Mouse (Mus musculus) forebrain, embryonic 16.5 days (tissue): ENCODE results near the gene Fancc. TPM values are rescaled to one million over a fixed set of nuclear protein-coding genes. Genes with fewer than 3 reads are reported as not detected.
"Not testable (repeated sequence)": the region's sequence is repeated elsewhere in the genome, so short reads cannot be mapped to it uniquely, and the experiment has no call there.

Experiments used
- ATAC-seq: fragments of 200-750 bp; cut with Nextera tagmentation; 2 replicates; pipeline ENCODE4 v1.8.0; 2017; ENCODE audit warnings: mild to moderate bottlenecking, moderate library complexity
- H3K27ac ChIP-seq: fragments of 300-500 bp; sonication (generic); 2 replicates; pipeline ENCODE4 v1.5.1; 2014; ENCODE audit warnings: low read length, control low read depth
- H3K27me3 ChIP-seq: fragments of 300-500 bp; sonication (generic); replicated peaks from 2 replicates; pipeline ENCODE4 v1.6.1; 2014; ENCODE audit warnings: low read length; ENCODE audit not compliant: control insufficient read depth, insufficient read depth
- H3K36me3 ChIP-seq: fragments of 300-500 bp; sonication (generic); 2 replicates; pipeline ENCODE4 v1.6.1; 2014; ENCODE audit not compliant: control insufficient read depth, insufficient read depth
- H3K4me1 ChIP-seq: fragments of 300-500 bp; sonication (generic); replicated peaks from 2 replicates; pipeline ENCODE4 v1.6.1; 2014; ENCODE audit warnings: low read length; ENCODE audit not compliant: control insufficient read depth, insufficient read depth
- H3K4me2 ChIP-seq: fragments of 300-500 bp; sonication (generic); 2 replicates; pipeline ENCODE4 v1.6.1; 2014; ENCODE audit warnings: mild to moderate bottlenecking, low read length, control low read depth
- H3K4me3 ChIP-seq: fragments of 300-500 bp; sonication (generic); replicated peaks from 2 replicates; pipeline ENCODE4 v1.5.1; 2014; ENCODE audit warnings: mild to moderate bottlenecking, low read length, control low read depth
- H3K9ac ChIP-seq: fragments of 300-500 bp; sonication (generic); replicated peaks from 2 replicates; pipeline ENCODE4 v1.6.1; 2014; ENCODE audit warnings: low read depth, low read length, control low read depth
- H3K9me3 ChIP-seq: fragments of 300-500 bp; sonication (generic); 2 replicates; pipeline ENCODE4 v1.6.1; 2016; ENCODE audit warnings: low read length; ENCODE audit not compliant: control insufficient read depth
- WGBS: fragments of 180-500 bp; shearing (Covaris S2); extraction: QIAGEN DNeasy Blood & Tissue Kit; methylation state at CpG from one replicate; pipeline ENCODE4 v1.1.7; 2014; 5-methylcytosine and 5-hydroxymethylcytosine counted together
- polyA plus RNA-seq: library from polyadenylated mRNA; unstranded; fragments of >200 nt; fragmentation: Nextera tagmentation; extraction: Ambion mirVana; gene quantifications from 2 replicates; pipeline ENCODE4 v1.2.1, GENCODE M21; 2015

The Fancc gene
- polyA plus RNA-seq, 1 experiment from 2014 or later: 13.7 TPM

- H3K4me2 ChIP-seq: no peak overlapping the region
- no peaks in the 10 kb centered on the region for H3K27me3 ChIP-seq
- H3K4me3 ChIP-seq: no peak overlapping the region
- no peak overlapping the region for H3K27ac ChIP-seq
- no peaks in the 10 kb centered on the region for H3K9me3 ChIP-seq
- ATAC-seq: no peak
- no peak overlapping the region for H3K9ac ChIP-seq
- WGBS: 70% methylated on average over 9 of the region's 9 CpGs
- no peaks in the 10 kb centered on the region for H3K36me3 ChIP-seq
- no peaks in the 10 kb centered on the region for H3K4me1 ChIP-seq
These were observed 173.6 kb downstream of the Fancc start for GRCm38 (mm10) chr13:63323286-63324075.

GRCm38 (mm10) chr13:63322756-63323155 lies 174.3 kb downstream of the Fancc start:
- Histone ChIP-seq H3K4me2 (no peak overlapping the region), H3K36me3 (no peaks in the 10 kb centered on the region), H3K27ac (no peak overlapping the region), H3K4me1 (peaks cover under 1% of the 10 kb centered on the region), H3K4me3 (no peak overlapping the region), H3K9ac (no peak overlapping the region), H3K27me3 (no peaks in the 10 kb centered on the region), H3K9me3 (no peaks in the 10 kb centered on the region)
- 81% methylated on average over 6 of the region's 6 CpGs for WGBS
- ATAC-seq: no peak

- no peak overlapping the region for H3K27ac ChIP-seq
- peaks cover 4% of the 10 kb centered on the region for H3K4me1 ChIP-seq
- no peaks in the 10 kb centered on the region for H3K36me3 ChIP-seq
- no peaks in the 10 kb centered on the region for H3K27me3 ChIP-seq
- no peaks in the 10 kb centered on the region for H3K9me3 ChIP-seq
- H3K4me3 ChIP-seq: no peak overlapping the region
- ATAC-seq: no peak
- WGBS: 78% methylated on average over 5 of the region's 5 CpGs
- H3K9ac ChIP-seq: no peak overlapping the region
- H3K4me2 ChIP-seq: no peak overlapping the region
These were observed 175.4 kb downstream of the Fancc start for GRCm38 (mm10) chr13:63321689-63322088.

- Histone ChIP-seq H3K4me3 (no peak overlapping the region), H3K4me2 (no peak overlapping the region), H3K9me3 (no peaks in the 10 kb centered on the region), H3K27me3 (no peaks in the 10 kb centered on the region), H3K36me3 (no peaks in the 10 kb centered on the region), H3K9ac (no peak overlapping the region), H3K4me1 (peaks cover 4% of the 10 kb centered on the region), H3K27ac (no peak overlapping the region)
- 94% methylated on average over 7 of the region's 7 CpGs for WGBS
- ATAC-seq: no peak
These were observed 177.3 kb downstream of the Fancc start for GRCm38 (mm10) chr13:63319814-63320213.

GRCm38 (mm10) chr13:63317681-63318104 lies 179.4 kb downstream of the Fancc start:
- Histone ChIP-seq H3K4me3 (no peak overlapping the region), H3K4me2 (no peak overlapping the region), H3K36me3 (no peaks in the 10 kb centered on the region), H3K4me1 (peaks cover 4% of the 10 kb centered on the region), H3K27me3 (no peaks in the 10 kb centered on the region), H3K9ac (no peak overlapping the region), H3K9me3 (no peaks in the 10 kb centered on the region), H3K27ac (no peak overlapping the region)
- 27% methylated on average over 7 of the region's 7 CpGs for WGBS
- ATAC-seq: no peak

- peaks cover 4% of the 10 kb centered on the region for H3K4me1 ChIP-seq
- 93% methylated on average over 5 of the region's 5 CpGs for WGBS
- H3K27me3 ChIP-seq: no peaks in the 10 kb centered on the region
- H3K9me3 ChIP-seq: no peaks in the 10 kb centered on the region
- no peak overlapping the region for H3K9ac ChIP-seq
- no peak overlapping the region for H3K4me2 ChIP-seq
- H3K27ac ChIP-seq: no peak overlapping the region
- H3K4me3 ChIP-seq: no peak overlapping the region
- no peaks in the 10 kb centered on the region for H3K36me3 ChIP-seq
- no peak for ATAC-seq
These were observed 180.7 kb downstream of the Fancc start for GRCm38 (mm10) chr13:63316407-63316806.

- H3K4me1 ChIP-seq: peaks cover 4% of the 10 kb centered on the region
- H3K27me3 ChIP-seq: no peaks in the 10 kb centered on the region
- H3K36me3 ChIP-seq: no peaks in the 10 kb centered on the region
- H3K9me3 ChIP-seq: no peaks in the 10 kb centered on the region
- H3K4me2 ChIP-seq: no peak overlapping the region
- H3K4me3 ChIP-seq: no peak overlapping the region
- ATAC-seq: no peak
- no peak overlapping the region for H3K27ac ChIP-seq
- 89% methylated on average over 6 of the region's 6 CpGs for WGBS
- H3K9ac ChIP-seq: no peak overlapping the region
These were observed 181.3 kb downstream of the Fancc start for GRCm38 (mm10) chr13:63315777-63316176.

GRCm38 (mm10) chr13:63315111-63315510 lies 182.0 kb downstream of the Fancc start:
- WGBS: 98% methylated on average over 3 of the region's 4 CpGs
- not testable (repeated sequence) for H3K4me1 ChIP-seq, H3K4me3 ChIP-seq, H3K9me3 ChIP-seq, H3K4me2 ChIP-seq, H3K27ac ChIP-seq, H3K27me3 ChIP-seq, ATAC-seq, H3K9ac ChIP-seq, H3K36me3 ChIP-seq

GRCm38 (mm10) chr13:63314608-63314920 lies 182.5 kb downstream of the Fancc start:
- no peak overlapping the region for H3K4me3 ChIP-seq
- no peak overlapping the region for H3K27ac ChIP-seq
- H3K4me2 ChIP-seq: no peak overlapping the region
- no peaks in the 10 kb centered on the region for H3K27me3 ChIP-seq
- H3K9me3 ChIP-seq: no peaks in the 10 kb centered on the region
- no peak for ATAC-seq
- H3K36me3 ChIP-seq: no peaks in the 10 kb centered on the region
- WGBS: 88% methylated on average over 4 of the region's 4 CpGs
- peaks cover 4% of the 10 kb centered on the region for H3K4me1 ChIP-seq
- no peak overlapping the region for H3K9ac ChIP-seq
